Mouse (Mus musculus) heart, postnatal 0 days (tissue): ENCODE measurements around the gene Gpr155. TPM values are rescaled to one million over a fixed set of nuclear protein-coding genes. Genes with fewer than 3 reads are reported as not detected.
A peak's percentile ranks its signal among the peaks of the same experiment; 100 is the strongest.

ENCODE experiments used
- ATAC-seq: fragments of 200-750 bp; cut with Nextera tagmentation; 2 replicates; pipeline ENCODE4 v1.8.0; 2017; ENCODE audit warnings: low read depth, moderate number of reproducible peaks, moderate library complexity; ENCODE audit not compliant: insufficient read depth
- DNase-seq: peaks from one replicate; pipeline ENCODE4 v3.0.0-alpha.2; 2016; ENCODE audit warnings: low spot score
- H3K27ac ChIP-seq: fragments of 300-500 bp; sonication (generic); 2 replicates; pipeline ENCODE4 v1.5.1; 2014; ENCODE audit warnings: low read depth, mild to moderate bottlenecking
- H3K27me3 ChIP-seq: fragments of 300-500 bp; sonication (generic); 2 replicates; pipeline ENCODE4 v1.6.1; 2014; ENCODE audit warnings: low read length, mixed read lengths; ENCODE audit not compliant: control insufficient read depth, insufficient read depth
- H3K36me3 ChIP-seq: fragments of 300-500 bp; sonication (generic); replicated peaks from 2 replicates; pipeline ENCODE4 v1.6.1; 2014; ENCODE audit warnings: low read length, mixed read lengths; ENCODE audit not compliant: control insufficient read depth, insufficient read depth
- H3K4me1 ChIP-seq: fragments of 300-500 bp; sonication (generic); 2 replicates; pipeline ENCODE4 v1.6.1; 2014; ENCODE audit warnings: antibody characterized with exemption; ENCODE audit not compliant: control insufficient read depth, insufficient read depth
- H3K4me2 ChIP-seq: fragments of 300-500 bp; sonication (generic); 2 replicates; pipeline ENCODE4 v1.6.1; 2014; ENCODE audit warnings: low read depth, mild to moderate bottlenecking, low read length, moderate library complexity
- H3K4me3 ChIP-seq: fragments of 300-500 bp; sonication (generic); 2 replicates; pipeline ENCODE4 v1.5.1; 2014; ENCODE audit warnings: low read depth, low read length
- H3K9ac ChIP-seq: fragments of 300-500 bp; sonication (generic); replicated peaks from 2 replicates; pipeline ENCODE4 v1.6.1; 2014; ENCODE audit warnings: low read depth, low read length, mixed read lengths
- H3K9me3 ChIP-seq: fragments of 300-500 bp; sonication (generic); replicated peaks from 2 replicates; pipeline ENCODE4 v1.6.1; 2016; ENCODE audit warnings: low read length; ENCODE audit not compliant: control insufficient read depth
- CTCF ChIP-seq: IDR thresholded peaks from 2 replicates; pipeline ENCODE4 v1.5.1; 2016; ENCODE audit warnings: antibody characterized with exemption, control low read depth, low read depth
- EP300 ChIP-seq: IDR thresholded peaks from 2 replicates; pipeline ENCODE4 v1.6.1; 2016; ENCODE audit warnings: antibody characterized with exemption, low read depth
- WGBS: fragments of 180-500 bp; shearing (Covaris S2); extraction: QIAGEN DNeasy Blood & Tissue Kit; methylation state at CpG from one replicate; pipeline ENCODE4 v1.1.7; 2014; 5-methylcytosine and 5-hydroxymethylcytosine counted together
- polyA plus RNA-seq: library from polyadenylated mRNA; unstranded; fragments of >200 nt; fragmentation: Nextera tagmentation; extraction: Ambion mirVana; gene quantifications from 2 replicates; pipeline ENCODE4 v1.2.1, GENCODE M21; 2015
- total RNA-seq: library from RNA; depleted of rRNA; stranded (reverse); fragments of >200 nt; gene quantifications from 2 replicates; pipeline ENCODE4 v1.2.3, GENCODE M21; 2014; ENCODE audit warnings: low replicate concordance

Gpr155 gene
- total and polyA plus RNA-seq, 2 experiments from 2014 or later: 8.5 to 11.3 TPM

DNA sequence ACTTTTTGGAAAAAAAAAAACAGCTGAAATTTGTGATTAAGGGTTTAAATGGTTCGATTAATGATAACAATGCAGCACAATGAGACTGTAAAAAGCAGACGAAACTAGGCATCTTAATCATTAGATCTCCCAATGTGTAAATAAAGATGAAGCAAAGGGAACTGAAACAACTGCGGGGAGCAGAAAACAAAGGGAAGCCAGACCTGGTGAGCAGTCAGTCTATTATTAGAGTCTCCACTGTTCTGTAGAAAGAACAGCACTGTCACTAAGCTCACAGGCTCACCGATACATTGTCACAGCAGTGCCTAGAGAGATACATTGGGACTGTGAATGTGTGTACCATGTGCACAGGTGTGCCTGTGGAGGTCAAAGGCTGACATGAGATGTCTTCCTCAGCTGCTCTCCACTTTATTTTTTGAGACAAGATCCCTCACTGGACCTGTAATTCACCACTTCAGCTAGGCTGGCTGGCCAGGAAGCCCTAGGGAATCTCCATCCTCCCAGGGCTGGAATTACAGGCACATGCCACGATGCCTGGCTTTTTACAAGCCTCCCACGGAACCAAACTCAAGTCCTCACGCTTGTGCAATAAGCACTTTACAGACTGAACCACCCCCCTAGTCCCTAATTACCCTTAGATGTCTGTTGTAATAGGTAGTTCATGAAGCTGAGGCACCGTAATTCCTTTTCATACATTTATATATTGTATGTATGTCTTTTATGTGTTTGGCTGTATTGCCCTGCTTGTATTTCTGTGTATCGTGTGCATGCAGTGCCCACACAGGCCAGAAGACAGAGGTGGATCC lies 14.6 kb downstream of the Gpr155 start:
- Histone ChIP-seq H3K4me1 (no peaks in the 10 kb centered on the region), H3K9me3 (no peaks in the 10 kb centered on the region), H3K4me2 (peak overlapping the region; percentile 15; the same call in 1 of the 2 replicates), H3K36me3 (no peaks in the 10 kb centered on the region; the same call in 1 of the 2 replicates), H3K4me3 (no peak overlapping the region), H3K27ac (peak overlapping the region; percentile 64), H3K9ac (no peak overlapping the region), H3K27me3 (no peaks in the 10 kb centered on the region)
- 42% methylated on average over 9 of the region's 9 CpGs for WGBS
- ATAC-seq (peak; percentile 70), DNase-seq (peak; percentile 52)
- TF ChIP-seq CTCF (no peak), EP300 (no peak)

DNA sequence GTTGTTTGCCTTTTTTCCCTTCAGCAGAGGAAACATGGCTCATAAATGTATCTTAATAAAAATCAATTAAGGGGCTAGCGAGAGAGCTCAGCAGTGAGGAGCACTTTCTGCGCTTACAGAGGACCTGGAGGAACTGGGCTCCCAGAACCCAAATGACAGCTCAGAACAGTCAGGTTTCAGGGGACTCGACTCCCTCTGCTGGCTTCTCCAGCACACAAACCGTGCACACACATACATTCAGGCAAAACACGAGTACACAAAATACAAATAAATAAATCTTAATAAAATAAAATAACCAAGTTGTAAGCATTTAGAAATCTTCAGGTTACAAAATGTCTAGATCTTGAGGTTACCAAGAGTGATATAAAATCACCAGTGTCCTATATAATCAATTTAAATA lies 22.9 kb downstream of the Gpr155 start:
- TF ChIP-seq EP300: no peak
- Histone ChIP-seq H3K4me1 (no peaks in the 10 kb centered on the region), H3K9me3 (no peaks in the 10 kb centered on the region), H3K27me3 (no peaks in the 10 kb centered on the region), H3K4me3 (no peak overlapping the region), H3K9ac (no peak overlapping the region), H3K36me3 (no peaks in the 10 kb centered on the region; the same call in 1 of the 2 replicates), H3K4me2 (no peak overlapping the region), H3K27ac (no peak overlapping the region)
- no peak for DNase-seq
- 74% methylated on average over 5 of the region's 5 CpGs for WGBS
- no peak for ATAC-seq

DNA sequence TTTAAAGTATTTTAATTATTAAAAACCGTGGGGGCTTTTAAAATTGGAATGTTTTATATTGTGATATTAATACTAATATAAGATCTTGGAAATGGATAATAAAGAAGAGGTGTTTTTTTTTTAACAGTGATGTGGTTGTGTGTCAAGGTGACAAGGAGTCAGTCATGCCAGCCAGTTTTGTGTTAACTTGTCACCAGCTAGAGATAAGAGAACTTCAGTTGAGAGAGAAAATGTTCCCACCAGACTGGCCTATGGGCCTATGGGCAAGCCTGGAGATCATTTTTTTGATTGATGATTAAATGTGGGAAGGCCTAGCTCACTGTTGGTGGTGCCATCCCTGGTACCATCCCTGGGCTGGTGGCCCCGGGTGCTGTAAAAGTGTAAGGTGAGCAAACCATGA lies 25.8 kb downstream of the Gpr155 start:
- Histone ChIP-seq H3K4me3 (no peak overlapping the region), H3K36me3 (0 out of 2 replicates have a peak, but pooled peaks cover 7% of the 10 kb centered on the region)
- WGBS: 88% methylated on average over 2 of the region's 2 CpGs

DNA sequence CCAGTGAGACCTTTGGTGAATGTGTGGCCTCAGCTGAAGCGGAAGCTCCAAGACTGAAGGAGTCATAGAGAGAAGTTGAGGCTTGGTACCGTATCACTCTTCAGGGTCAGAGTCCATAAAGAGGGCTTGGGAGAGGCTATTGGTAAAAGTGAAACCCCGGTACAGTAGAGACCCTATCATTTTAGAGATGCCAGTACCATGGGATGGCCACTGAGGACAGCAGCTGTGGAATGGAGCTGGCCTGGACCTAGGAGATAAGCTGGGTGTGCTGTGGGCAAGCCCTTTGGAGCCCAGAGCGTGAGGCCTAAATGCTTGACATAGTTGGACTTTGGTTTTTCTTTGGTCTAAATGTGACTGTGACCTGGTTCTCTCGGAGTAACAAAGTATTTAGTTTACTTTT lies 26.4 kb downstream of the Gpr155 start:
- Histone ChIP-seq H3K4me2 (no peak overlapping the region), H3K9ac (no peak overlapping the region), H3K36me3 (0 out of 2 replicates have a peak, but pooled peaks cover 7% of the 10 kb centered on the region), H3K4me3 (no peak overlapping the region), H3K27me3 (no peaks in the 10 kb centered on the region), H3K9me3 (no peaks in the 10 kb centered on the region), H3K4me1 (no peaks in the 10 kb centered on the region), H3K27ac (no peak overlapping the region)
- TF ChIP-seq EP300: no peak
- TF ChIP-seq CTCF: no peak
- no peak for DNase-seq
- ATAC-seq: no peak
- 77% methylated on average over 5 of the region's 5 CpGs for WGBS

More for the DNA sequence above, 25.8 kb downstream of the Gpr155 start:
- no peak overlapping the region for H3K4me2 ChIP-seq
- TF ChIP-seq EP300 (no peak), CTCF (no peak)
- ATAC-seq (no peak), DNase-seq (no peak)
- no peaks in the 10 kb centered on the region for H3K4me1 ChIP-seq
- H3K9me3 ChIP-seq: no peaks in the 10 kb centered on the region
- H3K9ac ChIP-seq: no peak overlapping the region
- H3K27ac ChIP-seq: no peak overlapping the region
- H3K27me3 ChIP-seq: no peaks in the 10 kb centered on the region

DNA sequence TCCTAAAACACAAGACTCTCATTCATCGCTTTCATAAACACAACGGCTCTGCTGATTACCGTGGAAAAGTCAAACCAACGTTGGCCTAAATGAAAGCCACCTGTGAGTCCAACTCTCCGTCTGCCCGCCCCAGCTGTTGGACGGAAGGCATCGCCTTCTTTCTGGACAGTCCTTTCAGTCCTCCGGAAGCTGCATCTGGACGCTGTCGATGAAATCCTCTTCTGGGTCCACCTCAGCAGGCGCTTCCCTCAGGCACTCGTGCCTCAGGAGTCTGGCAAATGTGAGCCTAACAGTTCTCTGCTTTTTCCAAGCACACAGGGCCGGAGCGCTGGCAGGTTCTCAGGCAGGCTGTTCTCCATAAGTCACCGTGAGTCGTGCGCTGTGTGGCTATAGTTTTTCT lies 29.4 kb downstream of the Gpr155 start:
- Histone ChIP-seq H3K9ac (no peak overlapping the region), H3K36me3 (0 out of 2 replicates have a peak, but pooled peaks cover 14% of the 10 kb centered on the region), H3K27ac (no peak overlapping the region), H3K9me3 (no peaks in the 10 kb centered on the region), H3K27me3 (no peaks in the 10 kb centered on the region), H3K4me2 (0 out of 2 replicates have a peak overlapping the region, but pooled peaks have one; percentile 17), H3K4me3 (no peak overlapping the region), H3K4me1 (no peaks in the 10 kb centered on the region)
- 69% methylated on average over 18 of the region's 18 CpGs for WGBS
- TF ChIP-seq CTCF (no peak), EP300 (no peak)
- DNase-seq: no peak
- no peak for ATAC-seq
